In genomic region chr8:20596842-20597708, GRCm38 (mm10) we compare ENCODE assay signal across 8 mouse cellular contexts. TPM values are rescaled to one million over a fixed set of nuclear protein-coding genes. Genes with fewer than 3 reads are reported as not detected.
DNase-seq lines count a peak whose midpoint lies in the region; ATAC-seq and TF ChIP-seq lines count a peak whose summit lies in the region.
"Not testable (repeated sequence)": the region's sequence is repeated elsewhere in the genome, so short reads cannot be mapped to it uniquely, and the experiment has no call there.

No protein-coding gene starts in this region.

- H3K9ac ChIP-seq in embryonic facial prominence, embryonic 14.5 days (ENCODE audit: low read depth, low read length); hindbrain, postnatal 0 days (replicated peaks; ENCODE audit: low read length); lung, embryonic 16.5 days (ENCODE audit: low read length): not testable (repeated sequence)

- DNase-seq in adrenal gland, adult 8-10 months: peak; percentile 38
- DNase-seq in embryonic facial prominence, embryonic 14.5 days (ENCODE audit: low spot score): peak; percentile 90
- DNase-seq in heart, adult 11 months: peak; percentile 98
- DNase-seq in hindbrain, postnatal 0 days (ENCODE audit: low spot score): peak; percentile 4
- DNase-seq in layer of hippocampus, postnatal 36 days: peak; percentile 53
- DNase-seq in ovary, postnatal 10 days (ENCODE audit: low spot score): peak; percentile 59
- DNase-seq in thymus, postnatal 36 days: peak; percentile 41 to 49

- not testable (repeated sequence) for H3K36me3 ChIP-seq in embryonic facial prominence, embryonic 14.5 days (ENCODE audit: control insufficient read depth, insufficient read depth, low read length); hindbrain, postnatal 0 days (ENCODE audit: insufficient read depth, low read length); lung, embryonic 16.5 days (ENCODE audit: control insufficient read depth, insufficient read depth, low read length)

- not testable (repeated sequence) for H3K4me3 ChIP-seq in embryonic facial prominence, embryonic 14.5 days (ENCODE audit: low read depth, low read length); hindbrain, postnatal 0 days (ENCODE audit: low read length); lung, embryonic 16.5 days (ENCODE audit: low read length)

- H3K27me3 ChIP-seq in embryonic facial prominence, embryonic 14.5 days (replicated peaks; ENCODE audit: control insufficient read depth, insufficient read depth, low read length); hindbrain, postnatal 0 days (ENCODE audit: insufficient read depth, low read length); lung, embryonic 16.5 days (ENCODE audit: control insufficient read depth, insufficient read depth, low read depth, low read length): not testable (repeated sequence)

- WGBS in embryonic facial prominence, embryonic 14.5 days: 63% methylated on average over 9 of the region's 13 CpGs
- whole genome bisulfite sequencing in hindbrain, postnatal 0 days: 69% methylated on average over 9 of the region's 13 CpGs
- WGBS in lung, embryonic 16.5 days: 69% methylated on average over 9 of the region's 13 CpGs

- TF ChIP-seq CTCF in hindbrain, postnatal 0 days (IDR thresholded peaks at IDR 0.05; ENCODE audit: low read depth): not testable (repeated sequence)

- not testable (repeated sequence) for H3K4me2 ChIP-seq in embryonic facial prominence, embryonic 14.5 days (ENCODE audit: low read depth, low read length); hindbrain, postnatal 0 days (ENCODE audit: low read depth, low read length); lung, embryonic 16.5 days (ENCODE audit: low read depth, low read length)

- H3K9me3 ChIP-seq in embryonic facial prominence, embryonic 14.5 days (ENCODE audit: control insufficient read depth, low read length); hindbrain, postnatal 0 days (ENCODE audit: low read length); lung, embryonic 16.5 days (ENCODE audit: control insufficient read depth, low read length): not testable (repeated sequence)

- H3K27ac ChIP-seq in embryonic facial prominence, embryonic 14.5 days (replicated peaks; ENCODE audit: low read depth, low read length); hindbrain, postnatal 0 days; lung, embryonic 16.5 days (ENCODE audit: low read length): not testable (repeated sequence)

- peak; percentile 88 for ATAC-seq in embryonic facial prominence, embryonic 14.5 days (ENCODE audit: low read depth)
- ATAC-seq in hindbrain, postnatal 0 days: peak; percentile 96
- ATAC-seq in lung, embryonic 16.5 days (ENCODE audit: low read depth): peak; percentile 77

- not testable (repeated sequence) for H3K4me1 ChIP-seq in embryonic facial prominence, embryonic 14.5 days (ENCODE audit: control insufficient read depth, insufficient read depth, low read length); hindbrain, postnatal 0 days (ENCODE audit: insufficient read depth, low read length); lung, embryonic 16.5 days (replicated peaks; ENCODE audit: control insufficient read depth, insufficient read depth, low read length)

RNA-seq across cellular contexts. Expression of gene Gm21119, which starts 17.6 kb away (rescaled TPM):
- 1 to 10 TPM in 3 of 4 experiments, under 1 TPM in 1; 0.32 to 2.3 (median 1.3) TPM for total RNA-seq in adrenal gland, adult 8-10 months (2022)
- polyA plus RNA-seq in embryonic facial prominence, embryonic 14.5 days (2014; fragmentation: Nextera tagmentation; extraction: Ambion mirVana): not detected in 2 replicates
- 0.21 and 0.22 TPM in 2 replicates for total RNA-seq in hindbrain, postnatal 0 days (2014; rRNA removed)
- polyA plus RNA-seq in hindbrain, postnatal 0 days (2015; fragmentation: Nextera tagmentation; extraction: Ambion mirVana): 0.18 and 0.19 TPM in 2 replicates
- total RNA-seq in layer of hippocampus, postnatal 36 days (2021): 1 to 10 TPM in 1 of 2 experiments, under 1 TPM in 1; 0.67 to 1.0 TPM
- polyA plus RNA-seq in lung, embryonic 16.5 days (2015; fragmentation: Nextera tagmentation; extraction: Ambion mirVana): 0.15 TPM in 1 of 2 replicates, not detected in the other

Comparison
In these comparisons a context has a peak if more than half of its experiments do, and no peak if none do; other contexts are left out.
1. DNase-seq: peak in every context shown above with its lines; median percentile 98 in heart, adult 11 months; 90 in embryonic facial prominence, embryonic 14.5 days; 59 in ovary, postnatal 10 days; 53 in layer of hippocampus, postnatal 36 days; 45 in thymus, postnatal 36 days; 38 in adrenal gland, adult 8-10 months; 4 in hindbrain, postnatal 0 days.